Mouse (Mus musculus) erythroid progenitor cell, adult 5-6 weeks (primary cell): ENCODE measurements at regions not wholly inside any gene's neighbourhood (a gene's known extent, or its start where the extent isn't known, plus 50 kb on each side); places are given as distances from the start of the nearest gene placed in this dataset.
"Not testable (repeated sequence)": the region's sequence is repeated elsewhere in the genome, so short reads cannot be mapped to it uniquely, and the experiment has no call there.

Experiments used
- ATAC-seq: replicated peaks from 2 replicates; pipeline ENCODE4 v1.8.0; 2016; ENCODE audit warnings: moderate number of reproducible peaks, mild to moderate bottlenecking, moderate TSS enrichment, inconsistent platforms; ENCODE audit not compliant: poor library complexity, low FRiP score, severe bottlenecking

- ATAC-seq, result no peak
These were observed 237.0 kb upstream of the Gm37988 start for GRCm38 (mm10) chr1:4570730-4571129.

GRCm38 (mm10) chr1:4571299-4572202 is 236.1 kb upstream of the Gm37988 start:
- no peak for ATAC-seq

GRCm38 (mm10) chr1:4572311-4572710 is 235.4 kb upstream of the Gm37988 start:
- ATAC-seq, result no peak

- ATAC-seq, result no peak
These were observed 233.6 kb upstream of the Gm37988 start for GRCm38 (mm10) chr1:4574101-4574500.

- ATAC-seq, result no peak
These were observed 230.7 kb upstream of the Gm37988 start for GRCm38 (mm10) chr1:4576957-4577356.

- ATAC-seq, result no peak
These were observed 225.2 kb upstream of the Gm37988 start for GRCm38 (mm10) chr1:4582534-4582933.

- ATAC-seq, result no peak
These were observed 209.8 kb upstream of the Gm37988 start for GRCm38 (mm10) chr1:4597856-4598255.

GRCm38 (mm10) chr1:4598425-4598824 is 209.3 kb upstream of the Gm37988 start:
- no peak for ATAC-seq

GRCm38 (mm10) chr1:4602386-4602785 is 205.3 kb upstream of the Gm37988 start:
- no peak for ATAC-seq

- no peak for ATAC-seq
These were observed 198.9 kb upstream of the Gm37988 start for GRCm38 (mm10) chr1:4608824-4609223.

GRCm38 (mm10) chr1:4613305-4613704 is 194.4 kb upstream of the Gm37988 start:
- no peak for ATAC-seq

GRCm38 (mm10) chr1:4615286-4615685 is 192.4 kb upstream of the Gm37988 start:
- ATAC-seq, result no peak

GRCm38 (mm10) chr1:4617479-4617878 is 190.2 kb upstream of the Gm37988 start:
- ATAC-seq, result no peak

- ATAC-seq, result no peak
These were observed 185.3 kb upstream of the Gm37988 start for GRCm38 (mm10) chr1:4622408-4622807.

- ATAC-seq, result no peak
These were observed 184.4 kb upstream of the Gm37988 start for GRCm38 (mm10) chr1:4623268-4623667.

- no peak for ATAC-seq
These were observed 153.8 kb upstream of the Gm37988 start for GRCm38 (mm10) chr1:4653937-4654336.

GRCm38 (mm10) chr1:4655252-4655651 is 152.4 kb upstream of the Gm37988 start:
- no peak for ATAC-seq

- no peak for ATAC-seq
These were observed 150.8 kb upstream of the Gm37988 start for GRCm38 (mm10) chr1:4656883-4657282.

GRCm38 (mm10) chr1:4660081-4660480 is 147.6 kb upstream of the Gm37988 start:
- not testable (repeated sequence) for ATAC-seq

- not testable (repeated sequence) for ATAC-seq
These were observed 147.1 kb upstream of the Gm37988 start for GRCm38 (mm10) chr1:4660616-4661015.

GRCm38 (mm10) chr1:4661761-4662160 is 145.9 kb upstream of the Gm37988 start:
- no peak for ATAC-seq

GRCm38 (mm10) chr1:4669732-4670131 is 138.0 kb upstream of the Gm37988 start:
- ATAC-seq, result no peak
